Mouse (Mus musculus) frontal cortex, postnatal 14 days (tissue): ENCODE data around the gene Ahctf1.
"Not testable (repeated sequence)": the region's sequence is repeated elsewhere in the genome, so short reads cannot be mapped to it uniquely, and the experiment has no call there.

ENCODE experiments used
- DNase-seq, 2 experiments: peaks; one replicate each; pipeline ENCODE4 v3.0.0; 2022; ENCODE audit warnings: low spot score in 2 of 2

The Ahctf1 gene

DNA sequence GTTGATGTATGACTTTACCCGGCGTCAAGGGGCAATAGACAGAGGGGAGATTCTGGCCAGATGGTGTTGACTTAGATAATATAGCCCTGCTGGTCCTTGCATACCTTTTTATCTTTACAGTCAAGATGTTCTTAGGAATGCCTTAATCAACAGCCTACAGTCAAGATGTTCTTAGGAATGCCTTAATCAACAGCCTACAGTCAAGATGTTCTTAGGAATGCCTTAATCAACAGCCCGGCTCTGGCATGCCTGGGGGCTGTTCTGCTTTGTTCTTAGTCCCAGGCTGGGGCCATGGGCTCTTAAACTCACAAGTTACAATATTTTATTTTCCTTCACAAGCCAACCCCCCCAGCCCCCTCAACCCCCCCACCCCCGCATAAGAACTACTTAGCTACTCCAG, 88.2 kb downstream of the Ahctf1 start:
- not testable (repeated sequence) for DNase-seq

GRCm38 (mm10) chr1:179713367-179713766, 90.1 kb downstream of the Ahctf1 start:
- DNase-seq, result no peak

GRCm38 (mm10) chr1:179712658-179713057, 90.8 kb downstream of the Ahctf1 start:
- no peak for DNase-seq

DNA sequence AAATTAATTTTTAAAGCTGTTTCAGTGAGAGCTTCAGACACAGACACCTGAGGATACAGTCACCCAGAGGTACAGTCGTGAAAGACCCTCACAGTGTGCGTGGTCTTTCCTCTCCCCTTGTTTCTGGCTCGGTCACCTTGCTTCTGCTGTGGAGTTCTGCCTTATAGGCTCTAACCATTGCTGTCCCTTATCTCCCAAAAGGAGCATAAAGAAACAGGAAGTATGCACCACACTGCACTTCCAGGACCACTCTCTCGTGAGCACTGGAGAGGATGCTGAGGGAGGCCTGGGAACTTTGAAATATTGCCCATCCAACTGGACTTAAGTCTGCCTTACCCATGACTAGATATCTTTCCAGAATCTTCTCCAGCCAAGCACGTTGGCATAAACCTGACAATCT, 92.7 kb downstream of the Ahctf1 start:
- DNase-seq, result no peak

- DNase-seq, result peak; percentile 57 to 72
Observed at GRCm38 (mm10) chr1:179709390-179709789, 94.1 kb downstream of the Ahctf1 start.

- DNase-seq, result peak in 1 of 2 experiments; percentile 21
Observed at GRCm38 (mm10) chr1:179705154-179705553, 98.3 kb downstream of the Ahctf1 start.

- DNase-seq, result no peak
Observed at GRCm38 (mm10) chr1:179704150-179704549, 99.3 kb downstream of the Ahctf1 start.
